Mouse (Mus musculus) subcutaneous adipose tissue, adult 2 months (tissue): Measurements from ENCODE around the gene 4930564D02Rik. TPM values are rescaled to one million over a fixed set of nuclear protein-coding genes. Genes with fewer than 3 reads are reported as not detected.

Experiments used
- polyA plus RNA-seq: library from polyadenylated mRNA; depleted of rRNA; stranded (reverse); fragments of >200 nt; gene quantifications from 2 replicates; pipeline ENCODE4 v1.2.3, GENCODE M21; 2012; ENCODE audit warnings: low replicate concordance; rRNA removed

4930564D02Rik gene
- not detected in 2 replicates for polyA plus RNA-seq

DNA sequence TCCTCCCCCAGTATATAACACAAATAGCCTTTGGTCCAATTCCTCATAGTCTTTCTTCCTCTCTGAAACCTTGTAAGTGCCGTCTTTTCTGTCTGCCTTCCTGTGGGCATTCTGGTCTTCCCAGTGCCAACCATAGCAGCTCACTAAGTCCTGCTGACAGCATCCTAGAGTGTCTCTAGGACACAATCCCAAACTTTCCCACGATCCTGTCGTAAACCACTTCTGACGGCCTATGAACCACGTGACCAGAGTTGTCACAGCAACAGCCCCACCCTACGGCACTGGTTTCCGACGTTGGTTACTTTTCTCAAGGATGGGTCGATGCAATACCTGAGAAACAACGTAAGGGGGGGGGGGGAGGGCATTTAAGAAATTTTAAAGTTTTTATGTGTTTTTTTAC lies at the start of gene 4930564D02Rik:
Gene 4930564D02Rik, plus strand, starts transcription at position 301 of the 400 bp plus-strand sequence.

DNA sequence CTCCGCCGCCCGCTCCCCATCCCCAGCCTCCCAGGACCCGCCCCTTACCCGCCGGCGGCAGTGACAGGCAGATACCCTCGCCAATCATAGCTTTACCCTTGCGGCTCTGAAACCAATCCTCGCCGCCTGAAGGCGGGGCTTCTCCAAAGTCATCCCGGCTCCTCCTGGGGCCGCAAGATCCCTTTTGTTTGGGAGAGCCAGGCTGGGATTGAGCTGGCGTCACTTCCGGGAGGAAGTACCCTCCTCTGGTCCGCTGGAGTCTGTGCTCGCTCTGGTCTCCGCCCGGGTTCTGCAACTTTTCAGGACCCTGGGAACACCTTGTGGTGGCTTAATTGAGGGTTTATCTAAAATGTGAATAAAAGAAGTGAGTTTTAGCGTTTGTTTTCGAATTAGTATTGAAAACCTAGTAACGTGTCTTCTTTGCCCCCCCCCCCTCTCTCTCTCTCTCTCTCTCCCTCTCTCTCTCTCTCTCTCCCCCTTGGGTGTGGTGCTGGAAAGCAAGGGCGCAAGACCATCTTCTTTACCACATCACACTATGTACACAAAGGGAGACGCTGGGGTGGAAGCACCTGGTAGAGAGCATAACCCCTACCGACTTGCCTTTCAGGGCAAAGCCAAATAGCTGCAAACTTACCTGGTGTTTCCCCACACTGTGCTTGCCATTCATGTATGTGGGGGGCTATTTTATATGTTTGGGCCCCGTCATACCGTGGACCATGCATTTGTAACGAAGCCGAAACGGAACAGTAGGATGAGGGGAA lies 13.5 kb upstream of the 4930564D02Rik start, which contains the start of gene Cttnbp2nl:
Gene Cttnbp2nl, minus strand, starts transcription at position 210 of the 761 bp plus-strand sequence.

Other genes starting within 250 kb of the 4930564D02Rik start
- gene Mov10, start 248.3 kb upstream of the 4930564D02Rik start, polyA plus RNA-seq = 17.9 and 28.2 TPM in 2 replicates
- gene St7l, start 202.8 kb upstream of the 4930564D02Rik start, polyA plus RNA-seq = 7.3 and 7.9 TPM in 2 replicates
- 30.2 and 49.5 TPM in 2 replicates for gene Capza1, start 202.3 kb upstream of the 4930564D02Rik start, polyA plus RNA-seq
- 4.3 and 11.1 TPM in 2 replicates for gene Wnt2b, start 104.9 kb upstream of the 4930564D02Rik start, polyA plus RNA-seq
- 3.7 and 9.0 TPM in 2 replicates for gene Cttnbp2nl, start 13.7 kb upstream of the 4930564D02Rik start, polyA plus RNA-seq